Mouse (Mus musculus) gastrocnemius, postnatal 10 days (tissue): Measurements from ENCODE around the gene Gm609. TPM values are rescaled to one million over a fixed set of nuclear protein-coding genes. Genes with fewer than 3 reads are reported as not detected.

ENCODE experiments used
- DNase-seq: peaks from one replicate; pipeline ENCODE4 v3.0.0; 2021; ENCODE audit warnings: mixed read lengths
- total RNA-seq, 2 experiments: library from RNA; stranded (reverse); gene quantifications; 2 replicates each; pipeline ENCODE4 v1.2.3; 2021

The Gm609 gene
- total RNA-seq, 2 experiments from 2014 or later: 0.14 TPM; not detected in 1

DNA sequence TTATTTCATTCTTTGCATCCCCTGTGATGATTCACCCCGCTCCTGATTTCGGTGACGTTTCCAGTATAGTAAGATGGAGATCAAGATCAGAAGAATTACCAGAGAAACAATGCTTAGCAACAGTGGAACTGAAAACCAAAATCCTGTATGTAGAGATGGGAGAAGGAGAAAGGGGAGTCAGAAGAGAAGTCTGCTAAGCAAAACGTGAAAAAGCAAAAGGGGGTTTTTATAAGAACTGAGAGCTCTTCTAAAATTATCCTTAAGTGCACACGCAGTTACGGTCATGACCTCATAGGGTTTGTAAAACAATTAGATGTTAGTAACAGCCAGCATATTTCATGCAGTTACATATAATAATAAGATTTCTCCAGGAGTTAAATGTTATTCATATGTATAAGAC lies 100.5 kb downstream of the Gm609 start:
- no peak for DNase-seq

DNA sequence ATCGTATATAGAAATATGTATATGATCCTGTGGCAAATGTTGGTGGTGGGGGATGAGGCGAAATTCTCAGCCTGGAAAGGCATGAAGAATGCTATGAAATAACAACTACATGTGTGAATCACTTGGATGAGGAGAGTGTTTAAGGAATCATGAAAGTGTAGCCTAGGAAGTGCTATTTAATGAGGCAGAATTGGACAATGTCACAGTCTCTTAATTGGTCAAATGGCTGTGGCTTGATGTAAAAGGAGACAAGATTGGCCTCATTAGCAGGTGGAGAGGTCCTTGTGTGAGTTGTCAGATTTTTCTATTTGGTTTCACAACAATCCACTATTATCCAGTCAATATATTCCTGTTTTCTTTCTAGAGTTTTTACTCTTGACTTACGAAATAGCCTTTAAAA lies 101.1 kb downstream of the Gm609 start:
- DNase-seq: no peak

DNA sequence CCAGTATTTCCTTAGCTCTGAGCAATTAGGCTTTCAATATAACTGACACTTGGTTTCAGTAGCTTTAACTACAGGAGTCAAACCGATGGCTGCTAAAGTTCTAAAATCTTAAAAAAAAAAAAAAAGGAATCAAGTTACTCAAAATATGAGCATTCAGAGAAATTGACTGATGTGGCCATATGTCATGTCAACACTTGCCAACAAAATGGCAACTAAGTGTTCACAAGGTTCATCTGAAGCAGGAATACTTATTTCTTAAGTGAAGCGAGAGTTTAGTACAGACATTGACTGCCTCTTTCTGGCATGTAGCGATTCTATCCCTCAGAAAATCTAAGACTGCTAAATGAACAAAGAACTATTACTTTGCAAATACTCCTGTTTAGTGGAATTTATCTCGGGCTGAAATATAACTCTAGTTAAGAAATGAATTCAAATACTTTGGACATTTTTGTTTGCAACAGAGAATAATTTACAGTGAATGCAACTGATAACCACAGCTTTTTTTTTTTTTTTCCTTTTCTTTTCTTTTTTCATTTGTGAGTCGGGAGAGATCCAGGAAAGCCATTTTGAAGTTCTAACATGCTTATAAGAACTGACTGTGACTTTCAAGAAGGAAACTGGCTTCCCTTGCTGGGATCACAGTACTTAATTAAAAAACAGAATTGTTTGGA lies 102.3 kb downstream of the Gm609 start:
- no peak for DNase-seq

DNA sequence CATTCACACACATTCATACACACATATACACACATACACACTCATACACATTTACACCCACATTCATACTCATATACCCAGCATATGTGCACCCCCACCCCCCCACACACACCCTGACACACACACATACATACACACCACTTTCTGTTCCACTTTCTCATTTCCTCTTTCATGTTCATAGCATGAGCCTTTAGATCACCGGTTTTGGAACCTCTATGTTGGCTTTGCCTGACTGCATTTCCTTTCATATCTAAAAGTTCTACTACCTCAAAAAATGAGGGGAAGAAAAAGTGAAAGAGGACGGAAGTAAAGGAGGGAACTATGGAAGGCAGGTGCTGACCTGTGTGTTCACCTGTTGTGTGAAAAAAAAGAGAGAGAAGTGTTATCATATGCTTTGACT lies 102.9 kb downstream of the Gm609 start:
- DNase-seq: no peak

DNA sequence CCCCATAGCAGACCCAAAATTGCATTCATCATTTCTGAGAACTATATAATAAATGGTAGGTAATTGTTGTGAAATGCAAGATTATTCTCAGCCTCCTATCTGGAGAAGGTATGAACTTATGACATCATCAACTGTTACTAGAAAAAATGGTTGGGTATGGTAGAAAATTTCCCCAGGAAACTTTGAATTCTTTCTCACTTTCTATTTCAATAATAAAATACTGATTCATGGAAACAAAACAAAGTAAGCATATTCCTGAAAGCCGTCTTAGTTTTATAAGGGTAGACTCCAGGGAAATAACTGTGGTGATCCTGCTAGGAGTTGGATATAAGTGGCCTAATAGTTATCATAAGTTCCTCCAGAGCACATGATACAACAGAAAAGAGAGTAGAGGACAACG lies 103.7 kb downstream of the Gm609 start:
- no peak for DNase-seq

DNA sequence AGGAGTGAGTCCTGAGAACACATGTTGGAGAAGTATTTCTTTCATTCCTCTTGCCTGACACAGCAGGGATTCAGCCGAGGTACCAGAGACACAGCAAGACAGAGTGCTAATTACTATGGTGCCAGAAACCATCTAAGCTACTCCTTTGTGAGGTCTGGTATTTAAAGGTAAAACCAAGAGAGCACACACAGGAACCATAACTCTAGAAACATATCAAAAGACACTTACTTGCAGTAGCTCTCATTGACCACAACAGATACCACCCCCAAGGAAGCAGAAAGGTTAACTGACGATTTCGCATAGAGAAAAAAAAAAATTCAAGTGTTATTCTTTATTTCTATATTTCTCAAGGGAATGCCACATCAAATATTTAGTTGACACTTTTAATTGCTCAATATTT lies 111.0 kb downstream of the Gm609 start:
- DNase-seq: no peak

DNA sequence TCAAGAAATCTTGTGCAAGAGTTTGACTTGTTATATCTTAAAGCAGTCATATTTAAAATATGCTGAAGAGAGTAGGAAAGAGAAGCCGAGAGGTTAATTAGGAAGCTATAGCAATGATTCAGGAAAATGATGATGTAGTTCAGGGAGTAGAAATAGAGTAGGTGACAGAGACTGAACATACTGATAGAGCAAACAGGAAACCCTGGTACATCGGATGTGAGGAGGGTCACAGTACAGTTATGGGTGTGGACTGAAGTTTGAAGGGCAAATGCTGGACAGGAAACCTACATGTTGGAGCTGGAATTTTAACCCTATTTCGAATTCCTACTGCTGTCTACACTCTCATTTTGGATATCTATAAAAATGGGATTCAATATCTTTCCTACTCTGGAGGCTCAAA lies 113.8 kb downstream of the Gm609 start:
- no peak for DNase-seq

DNA sequence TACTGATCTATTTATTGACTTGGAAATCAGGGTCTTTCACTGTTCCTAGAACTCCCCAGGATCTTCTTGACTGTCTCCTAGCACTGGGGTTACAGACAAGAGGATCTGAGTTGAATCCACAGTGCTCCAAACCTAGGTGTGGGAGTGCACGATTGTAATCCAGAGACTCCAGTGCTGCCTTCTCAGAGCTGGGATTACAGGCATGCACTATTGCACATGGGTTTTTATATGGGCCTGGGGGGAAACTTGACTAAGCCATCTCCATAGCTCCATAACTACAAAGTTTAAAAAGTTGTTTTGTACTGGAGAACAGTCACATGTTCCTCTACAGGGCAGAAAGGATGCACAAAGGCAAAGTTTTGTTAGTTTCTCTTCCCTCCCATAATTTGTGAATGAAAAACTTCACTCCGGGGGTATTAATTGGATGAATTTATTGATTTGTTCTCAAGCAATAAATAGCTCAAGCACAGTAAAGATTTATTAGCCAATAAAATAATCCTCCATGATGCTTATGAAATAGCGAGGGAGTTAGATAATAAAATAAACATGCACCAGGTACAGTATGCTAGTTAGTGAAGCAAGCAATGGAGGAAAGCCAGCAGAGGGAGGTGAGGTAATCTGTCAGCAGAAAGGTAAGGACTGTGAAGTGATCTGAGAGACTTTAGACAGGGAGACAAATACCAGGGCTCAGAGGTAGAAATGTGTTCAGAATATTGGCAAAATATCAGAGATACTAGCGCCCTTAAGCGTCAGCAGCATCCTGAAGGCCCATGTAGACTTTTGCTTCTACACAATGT lies 114.4 kb downstream of the Gm609 start:
- no peak for DNase-seq

DNA sequence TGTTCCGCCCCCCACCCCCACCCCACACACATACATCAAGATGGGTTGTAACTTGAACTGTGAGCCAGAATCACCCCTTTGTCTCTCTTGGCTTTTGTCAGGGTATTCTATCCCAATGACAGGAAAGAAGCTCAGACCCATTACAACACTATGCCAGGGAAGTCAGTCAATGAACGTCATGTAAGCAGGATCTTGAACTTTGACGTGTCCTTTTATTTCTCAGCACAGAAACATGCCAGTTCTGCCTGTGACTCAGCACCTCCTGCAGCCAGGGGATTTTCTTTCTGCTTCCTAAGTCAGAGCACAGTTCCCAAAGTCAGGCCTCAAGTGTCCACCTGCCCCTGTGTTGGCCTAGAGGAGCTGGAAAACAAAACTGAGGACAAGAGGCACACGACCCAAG lies 115.4 kb downstream of the Gm609 start:
- DNase-seq: no peak

DNA sequence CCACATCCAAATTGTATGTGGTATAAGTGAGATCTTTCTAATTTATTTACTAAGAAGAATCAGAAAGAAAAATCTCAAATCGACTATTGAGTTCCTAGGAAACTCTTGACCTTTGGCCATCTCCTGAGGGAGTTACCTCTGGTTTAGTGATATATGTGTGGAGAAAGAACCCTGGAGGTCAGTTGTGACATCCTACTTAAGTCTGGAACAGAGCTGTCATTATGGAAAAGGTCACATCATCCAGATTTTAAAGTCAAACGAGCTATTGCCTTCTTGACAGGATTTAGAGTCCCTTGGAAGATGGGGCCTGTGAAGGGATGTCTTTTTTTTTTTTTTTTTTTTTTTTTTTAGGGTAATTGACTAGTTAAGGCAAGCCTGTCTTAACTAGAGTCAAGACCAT lies 116.0 kb downstream of the Gm609 start:
- DNase-seq: no peak

DNA sequence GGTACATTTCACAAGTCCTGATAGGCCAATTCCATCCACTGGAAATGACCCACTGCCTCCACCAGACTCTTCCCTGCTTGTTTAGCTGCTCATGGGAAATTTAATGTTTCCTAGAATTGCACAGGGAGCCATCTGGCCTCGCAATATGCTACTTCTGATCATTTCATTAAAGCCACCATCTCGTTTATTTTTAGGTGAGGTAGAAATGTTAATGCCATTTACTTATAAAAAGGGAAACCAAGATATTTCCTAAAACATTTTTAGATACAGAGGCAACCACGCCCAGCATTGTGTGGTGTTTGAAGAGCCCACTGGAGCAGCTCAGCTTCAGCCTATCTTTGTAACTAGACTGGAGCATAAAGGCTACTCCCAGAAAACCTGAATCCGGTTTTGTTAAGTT lies 116.5 kb downstream of the Gm609 start:
- no peak for DNase-seq

DNA sequence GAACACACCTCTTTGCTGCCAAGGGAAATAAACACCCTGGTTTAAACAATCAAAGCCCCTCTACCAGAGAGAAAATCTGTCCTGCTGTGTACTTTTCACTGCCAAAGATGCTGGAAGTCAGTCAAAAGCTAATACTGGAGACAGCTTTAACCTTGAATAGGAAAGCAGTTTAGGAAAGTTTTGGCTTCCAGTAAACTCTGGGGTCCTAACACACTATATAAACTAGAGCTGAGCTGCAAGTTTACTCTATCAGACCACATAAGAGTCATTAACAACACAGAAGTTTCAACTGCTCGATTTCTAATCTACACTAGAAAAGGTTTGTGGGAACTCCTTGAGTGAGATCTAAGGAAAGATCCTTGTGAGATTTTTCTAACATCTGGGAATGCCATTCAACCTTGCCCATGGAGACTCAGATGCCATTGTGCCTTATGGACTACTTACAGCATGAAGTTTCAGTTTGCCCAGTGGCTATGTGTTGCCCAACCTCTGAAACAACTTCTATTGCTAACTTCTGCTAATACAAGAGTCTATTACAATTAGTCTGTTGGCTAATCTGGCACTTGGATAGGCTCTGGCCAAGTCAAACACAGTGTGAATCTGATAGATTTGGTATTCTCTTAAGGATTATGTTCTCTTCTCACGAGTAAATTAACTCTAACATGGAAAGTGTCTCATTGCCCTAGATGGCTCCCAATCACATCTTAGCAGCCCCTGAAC lies 117.1 kb downstream of the Gm609 start:
- DNase-seq: no peak

DNA sequence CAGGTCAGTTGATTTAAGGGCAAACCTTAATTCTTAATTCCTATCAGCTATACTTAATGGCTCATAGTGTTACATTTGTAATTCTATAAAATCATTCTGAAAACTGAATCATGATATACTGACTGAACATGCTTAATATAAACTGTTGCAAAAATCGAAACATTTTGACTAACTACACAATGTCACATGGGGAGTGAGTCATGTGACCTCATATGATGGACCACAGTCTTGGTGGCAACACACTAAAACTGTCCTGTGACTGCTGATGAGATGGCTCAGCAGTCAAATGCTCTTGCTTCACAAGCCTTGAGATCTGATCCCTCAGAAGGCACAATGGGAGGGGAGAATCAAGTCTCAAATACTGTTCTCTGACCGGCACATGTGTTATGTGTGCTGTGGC lies 118.7 kb downstream of the Gm609 start:
- no peak for DNase-seq

DNA sequence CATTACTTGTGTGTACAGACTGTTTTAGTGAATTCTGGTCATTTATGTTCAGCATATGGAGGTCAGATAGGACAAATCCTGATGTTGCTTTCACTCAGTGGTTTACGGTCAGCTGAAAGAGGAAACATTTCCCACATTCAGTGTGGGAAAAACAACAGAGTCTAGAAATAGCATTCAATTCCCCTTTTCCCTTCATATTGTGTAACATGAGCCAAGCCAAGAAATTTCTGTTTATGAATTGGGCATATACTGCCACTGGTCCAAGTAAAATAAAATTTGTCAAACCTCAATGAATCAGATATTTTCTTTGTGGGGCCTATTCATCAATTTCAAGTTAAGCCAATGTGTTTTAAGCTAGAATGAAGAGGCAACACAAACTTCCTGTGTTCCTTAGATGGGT lies 121.7 kb downstream of the Gm609 start:
- no peak for DNase-seq

DNA sequence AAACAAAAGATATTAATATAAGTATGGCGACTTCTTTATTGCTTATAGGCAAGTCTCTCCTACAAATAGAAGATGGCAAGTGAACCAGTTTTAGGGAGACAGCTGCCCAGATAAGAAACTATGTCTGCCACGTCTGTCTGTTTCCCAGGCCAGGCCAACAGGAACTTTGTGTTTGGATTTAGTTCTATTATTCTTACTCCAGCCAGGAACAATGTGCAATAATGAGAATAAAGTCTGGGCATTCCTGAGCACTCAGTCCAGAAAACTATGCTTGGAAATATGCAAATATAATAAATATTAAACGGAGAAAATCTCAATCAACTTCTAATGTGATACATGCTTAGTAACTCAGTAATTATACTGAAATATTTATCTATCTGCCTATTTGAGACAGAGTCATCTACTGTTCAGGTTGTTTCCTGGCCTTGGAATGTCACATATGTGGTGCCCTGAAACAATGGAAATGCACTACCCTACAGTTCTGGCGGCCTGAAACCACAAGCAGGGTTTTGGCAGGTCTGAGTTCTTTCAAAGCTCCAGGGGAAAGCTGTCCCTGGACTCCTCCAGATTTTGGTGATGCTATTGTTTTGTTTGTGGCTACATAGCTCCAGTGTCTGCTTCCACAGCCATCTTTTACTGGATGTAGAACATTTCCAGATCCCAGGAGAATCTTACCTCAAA lies 123.3 kb downstream of the Gm609 start:
- DNase-seq: no peak

DNA sequence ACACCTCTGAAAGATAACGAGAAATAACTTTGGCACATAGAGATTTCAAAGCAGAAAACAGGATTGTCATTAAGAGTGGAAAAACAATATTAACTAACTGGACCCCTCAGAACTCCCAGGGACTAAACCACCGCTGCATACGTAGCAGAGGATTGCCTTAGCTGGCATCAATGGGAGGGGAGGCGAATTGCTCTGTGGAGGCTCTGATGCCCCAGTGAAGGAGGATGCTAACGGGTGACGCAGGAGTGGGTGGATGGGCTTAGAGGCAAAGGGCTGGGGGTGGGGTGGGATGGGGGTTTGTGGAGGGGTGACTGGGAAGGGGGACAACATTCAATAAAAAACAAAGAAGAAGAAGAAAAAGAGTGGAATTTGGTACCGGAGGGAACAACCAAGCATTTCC lies 126.7 kb downstream of the Gm609 start:
- no peak for DNase-seq

DNA sequence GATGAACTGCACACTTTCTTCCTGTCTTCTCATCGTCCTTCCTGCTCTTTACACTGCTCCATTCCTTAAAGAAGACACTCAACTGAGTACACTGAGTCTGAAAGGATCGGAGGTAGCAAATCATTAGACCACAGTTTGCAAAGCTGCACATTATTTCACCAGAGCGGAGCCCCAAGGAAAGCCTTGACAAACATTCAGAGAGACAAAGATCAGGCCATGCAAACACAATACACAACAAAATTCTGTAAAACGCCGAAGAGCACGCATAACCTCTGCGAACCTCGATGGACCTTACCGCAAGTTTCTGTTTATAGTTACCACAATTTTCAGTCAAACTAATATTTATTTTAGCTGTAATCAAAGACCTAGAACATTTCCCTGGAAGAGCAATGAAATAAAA lies 127.4 kb downstream of the Gm609 start:
- DNase-seq: no peak

DNA sequence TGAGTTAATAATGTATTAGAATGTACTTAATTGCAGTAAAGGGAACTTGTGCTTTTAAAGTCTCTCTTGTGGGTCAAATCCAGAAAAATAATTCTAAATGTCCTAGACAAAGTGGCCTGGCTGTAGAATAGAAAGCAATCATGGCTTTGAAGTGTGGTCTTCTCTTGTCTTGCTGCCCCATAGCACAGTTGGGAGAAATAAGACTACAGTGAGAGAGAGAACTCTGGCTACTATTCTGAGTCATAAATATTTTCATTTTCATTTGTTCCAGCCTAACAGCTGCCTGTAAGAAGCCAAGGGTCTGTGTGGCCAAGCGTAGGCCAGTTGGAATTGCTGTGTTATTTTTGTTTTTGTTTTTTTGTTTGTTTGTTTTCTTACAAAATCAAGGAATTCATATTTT lies 128.1 kb downstream of the Gm609 start:
- DNase-seq: no peak

DNA sequence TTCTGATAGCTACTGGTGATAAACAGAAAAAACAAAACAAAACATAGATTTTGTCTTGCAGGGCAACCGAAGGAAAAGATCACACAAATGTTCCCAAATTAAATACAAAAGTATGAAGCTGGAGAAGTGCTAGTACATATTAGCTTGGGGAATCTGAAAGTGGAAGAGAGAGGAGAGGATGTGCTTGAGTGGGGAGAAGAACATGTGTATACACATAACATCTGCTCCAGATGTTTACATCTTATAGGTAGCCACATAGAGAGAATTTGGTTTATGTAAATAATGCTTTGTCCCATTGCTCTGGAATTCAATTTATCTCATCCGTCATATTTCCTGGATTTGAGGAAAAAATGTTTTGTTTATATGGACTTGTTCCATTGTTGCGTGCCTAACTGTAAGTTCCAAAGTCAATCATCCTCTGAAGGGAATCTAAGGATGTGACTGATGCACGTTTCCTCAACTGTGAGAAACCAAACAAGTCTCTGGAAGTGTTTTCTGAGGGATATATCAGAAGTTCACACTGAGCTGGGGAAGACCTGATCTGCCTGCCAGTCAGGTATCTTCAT lies 129.2 kb downstream of the Gm609 start:
- DNase-seq: no peak
